Comparison of ENCODE assay signal across 9 mouse cellular contexts in the genomic region with DNA sequence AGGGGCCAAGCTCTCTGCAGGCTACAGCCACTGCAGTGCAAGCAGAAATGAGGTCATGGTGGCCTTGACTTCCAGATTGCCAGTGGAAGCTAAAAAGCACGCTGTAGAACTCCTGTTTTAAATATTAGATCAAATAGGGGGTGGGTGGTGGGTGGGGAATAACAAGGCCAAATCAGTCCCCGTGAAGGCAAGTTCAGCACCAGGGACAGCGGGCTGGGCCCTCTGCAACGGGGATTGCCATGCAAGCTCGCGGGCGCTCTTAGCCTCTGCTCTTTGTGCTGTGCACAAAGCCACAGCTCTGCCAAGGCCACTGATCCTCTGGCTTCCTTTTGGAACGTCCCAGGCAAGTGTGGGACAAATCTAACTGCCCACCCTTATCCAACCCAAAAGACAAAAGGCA.
A peak's percentile ranks its signal among the peaks of the same experiment; 100 is the strongest.
DNase-seq lines count a peak whose midpoint lies in the region; ATAC-seq lines count a peak whose summit lies in the region.
"Had no signal": no experiment of that assay in that cellular context is flagged by ENCODE, and none has a peak within 500 bp of the region (broad histone marks: within the 10 kb centered on the region; RNA-seq: fewer than 3 reads in every experiment).

No protein-coding gene starts in this region.

- H3K36me3 ChIP-seq in forebrain, embryonic 14.5 days (ENCODE audit: control insufficient read depth, insufficient read depth, low read length) = no peaks in the 10 kb centered on the region
- no peaks in the 10 kb centered on the region for H3K36me3 ChIP-seq in forebrain, embryonic 15.5 days
- H3K36me3 ChIP-seq in midbrain, embryonic 10.5 days = no peaks in the 10 kb centered on the region
- no peaks in the 10 kb centered on the region for H3K36me3 ChIP-seq in midbrain, embryonic 15.5 days (replicated peaks)

- ATAC-seq in forebrain, embryonic 14.5 days = no peak
- no peak for ATAC-seq in forebrain, embryonic 15.5 days (replicated peaks)
- ATAC-seq in midbrain, embryonic 15.5 days (replicated peaks) = no peak

- no peak overlapping the region for H3K27ac ChIP-seq in forebrain, embryonic 14.5 days (ENCODE audit: low read depth, low read length)
- no peak overlapping the region for H3K27ac ChIP-seq in forebrain, embryonic 15.5 days (replicated peaks)
- no peak overlapping the region for H3K27ac ChIP-seq in midbrain, embryonic 10.5 days (replicated peaks)
- no peak overlapping the region for H3K27ac ChIP-seq in midbrain, embryonic 15.5 days

- H3K27me3 ChIP-seq in forebrain, embryonic 14.5 days (replicated peaks; ENCODE audit: control insufficient read depth, insufficient read depth, low read length) = no peaks in the 10 kb centered on the region
- H3K27me3 ChIP-seq in forebrain, embryonic 15.5 days = no peaks in the 10 kb centered on the region
- H3K27me3 ChIP-seq in midbrain, embryonic 10.5 days (ENCODE audit: low read depth, poor library complexity, severe bottlenecking) = no peaks in the 10 kb centered on the region
- no peaks in the 10 kb centered on the region for H3K27me3 ChIP-seq in midbrain, embryonic 15.5 days (replicated peaks)

- H3K4me2 ChIP-seq in forebrain, embryonic 14.5 days (ENCODE audit: low read length) = no peak overlapping the region
- H3K4me2 ChIP-seq in forebrain, embryonic 15.5 days (replicated peaks) = no peak overlapping the region
- H3K4me2 ChIP-seq in midbrain, embryonic 15.5 days = no peak overlapping the region

- H3K4me1 ChIP-seq in forebrain, embryonic 14.5 days (ENCODE audit: control insufficient read depth, insufficient read depth, low read length) = no peaks in the 10 kb centered on the region
- no peaks in the 10 kb centered on the region for H3K4me1 ChIP-seq in forebrain, embryonic 15.5 days
- peaks cover 19% of the 10 kb centered on the region for H3K4me1 ChIP-seq in midbrain, embryonic 10.5 days
- H3K4me1 ChIP-seq in midbrain, embryonic 15.5 days = no peaks in the 10 kb centered on the region

- 7% methylated on average over 8 of the region's 8 CpGs for WGBS in forebrain, embryonic 14.5 days
- 4% methylated on average over 8 of the region's 8 CpGs for WGBS in forebrain, embryonic 15.5 days
- 6% methylated on average over 8 of the region's 8 CpGs for WGBS in midbrain, embryonic 10.5 days
- 9% methylated on average over 8 of the region's 8 CpGs for WGBS in midbrain, embryonic 15.5 days

- no peak overlapping the region for H3K9ac ChIP-seq in forebrain, embryonic 14.5 days (ENCODE audit: low read length)
- no peak overlapping the region for H3K9ac ChIP-seq in forebrain, embryonic 15.5 days (replicated peaks)
- H3K9ac ChIP-seq in midbrain, embryonic 15.5 days = no peak overlapping the region

- no peaks in the 10 kb centered on the region for H3K9me3 ChIP-seq in forebrain, embryonic 14.5 days (replicated peaks; ENCODE audit: control insufficient read depth, low read length)
- H3K9me3 ChIP-seq in forebrain, embryonic 15.5 days = no peaks in the 10 kb centered on the region
- H3K9me3 ChIP-seq in midbrain, embryonic 10.5 days (replicated peaks) = no peaks in the 10 kb centered on the region
- H3K9me3 ChIP-seq in midbrain, embryonic 15.5 days = no peaks in the 10 kb centered on the region

- peak; percentile 55 for DNase-seq in forebrain, embryonic 14.5 days (ENCODE audit: low spot score)
- peak; percentile 67 for DNase-seq in midbrain, embryonic 10.5 days (ENCODE audit: low spot score)
- peak; percentile 64 for DNase-seq in embryo, embryonic 9.5 days (ENCODE audit: extremely low spot score)
- peak; percentile 71 for DNase-seq in retina, postnatal 1 day
- no peak for DNase-seq in adipocyte (ENCODE audit: low spot score)
- no peak for DNase-seq in layer of hippocampus, postnatal 25 days (ENCODE audit: extremely low spot score in 1 of 2, low spot score in 1 of 2)
- DNase-seq: cerebellum, adult 2 months had no signal

- H3K4me3 ChIP-seq in forebrain, embryonic 14.5 days (ENCODE audit: low read depth, low read length) = no peak overlapping the region
- H3K4me3 ChIP-seq in forebrain, embryonic 15.5 days = no peak overlapping the region
- no peak overlapping the region for H3K4me3 ChIP-seq in midbrain, embryonic 10.5 days
- no peak overlapping the region for H3K4me3 ChIP-seq in midbrain, embryonic 15.5 days

Comparison
In these comparisons a context has a peak if more than half of its experiments do, and no peak if none do; other contexts are left out.
1. DNase-seq: peak in forebrain, embryonic 14.5 days (single experiment), midbrain, embryonic 10.5 days (single experiment), embryo, embryonic 9.5 days (single experiment) and retina, postnatal 1 day (single experiment); none in adipocyte (single experiment) and layer of hippocampus, postnatal 25 days (0 of 2).